Mouse (Mus musculus): ENCODE data around the gene Prex1. TPM values are rescaled to one million over a fixed set of nuclear protein-coding genes. Genes with fewer than 3 reads are reported as not detected.
A peak's percentile ranks its signal among the peaks of the same experiment; 100 is the strongest.

Prex1 gene
- polyA plus RNA-seq, 1 experiment from 2014 or later = 29.7 TPM

- Histone ChIP-seq H3K9ac (ENCODE audit: low read length) (no peak overlapping the region), H3K9me3 (ENCODE audit: control insufficient read depth, low read length) (no peaks in the 10 kb centered on the region), H3K27me3 (ENCODE audit: control insufficient read depth, insufficient read depth, low read length) (no peaks in the 10 kb centered on the region), H3K4me2 (ENCODE audit: low read depth, low read length, severe bottlenecking) (no peak overlapping the region), H3K4me3 (ENCODE audit: low read depth, low read length) (no peak overlapping the region), H3K36me3 (ENCODE audit: control insufficient read depth, insufficient read depth, low read length) (0 out of 2 replicates have a peak, but pooled peaks cover 5% of the 10 kb centered on the region), H3K27ac (ENCODE audit: low read depth, low read length) (no peak overlapping the region), H3K4me1 (replicated peaks; ENCODE audit: control insufficient read depth, insufficient read depth, low read length) (no peaks in the 10 kb centered on the region)
- 92% methylated on average over 3 of the region's 3 CpGs for WGBS
- ATAC-seq (replicated peaks; ENCODE audit: low FRiP score) (no peak), DNase-seq (ENCODE audit: low spot score) (peak; percentile 45)
Observed at GRCm38 (mm10) chr2:166703491-166703890, 10.1 kb downstream of the Prex1 start.

DNA sequence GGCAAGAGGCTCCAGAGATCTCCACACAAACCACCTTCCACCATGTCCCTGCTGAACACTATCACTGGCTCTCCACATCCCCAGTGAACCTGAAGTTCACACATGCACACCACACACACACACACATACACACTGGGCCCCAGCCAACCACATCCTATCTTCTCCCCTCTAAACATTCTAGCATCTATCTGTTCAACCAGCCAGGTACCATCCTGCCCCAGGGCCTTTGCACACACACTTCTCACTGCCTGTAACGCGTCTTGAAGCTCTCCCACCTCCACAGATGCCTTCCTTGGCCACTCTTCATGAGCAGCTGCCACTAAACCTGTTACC lies 11.6 kb downstream of the Prex1 start:
- no peak overlapping the region for H3K4me3 ChIP-seq (ENCODE audit: low read depth, low read length)
- H3K4me1 ChIP-seq (replicated peaks; ENCODE audit: control insufficient read depth, insufficient read depth, low read length) = no peaks in the 10 kb centered on the region
- H3K4me2 ChIP-seq (ENCODE audit: low read depth, low read length, severe bottlenecking) = no peak overlapping the region
- WGBS = 89% methylated on average over 2 of the region's 2 CpGs
- ATAC-seq (replicated peaks; ENCODE audit: low FRiP score) = no peak
- 0 out of 2 replicates have a peak, but pooled peaks cover 5% of the 10 kb centered on the region for H3K36me3 ChIP-seq (ENCODE audit: control insufficient read depth, insufficient read depth, low read length)
- H3K9me3 ChIP-seq (ENCODE audit: control insufficient read depth, low read length) = no peaks in the 10 kb centered on the region
- no peaks in the 10 kb centered on the region for H3K27me3 ChIP-seq (ENCODE audit: control insufficient read depth, insufficient read depth, low read length)
- H3K27ac ChIP-seq (ENCODE audit: low read depth, low read length) = no peak overlapping the region
- no peak for DNase-seq (ENCODE audit: low spot score)
- no peak overlapping the region for H3K9ac ChIP-seq (ENCODE audit: low read length)

- no peak overlapping the region for H3K4me3 ChIP-seq (ENCODE audit: low read depth, low read length)
- H3K36me3 ChIP-seq (ENCODE audit: control insufficient read depth, insufficient read depth, low read length) = 0 out of 2 replicates have a peak, but pooled peaks cover 5% of the 10 kb centered on the region
- no peaks in the 10 kb centered on the region for H3K9me3 ChIP-seq (ENCODE audit: control insufficient read depth, low read length)
- no peaks in the 10 kb centered on the region for H3K27me3 ChIP-seq (ENCODE audit: control insufficient read depth, insufficient read depth, low read length)
- no peak overlapping the region for H3K9ac ChIP-seq (ENCODE audit: low read length)
- no peak overlapping the region for H3K27ac ChIP-seq (ENCODE audit: low read depth, low read length)
- H3K4me1 ChIP-seq (replicated peaks; ENCODE audit: control insufficient read depth, insufficient read depth, low read length) = no peaks in the 10 kb centered on the region
- DNase-seq (ENCODE audit: low spot score) (no peak), ATAC-seq (replicated peaks; ENCODE audit: low FRiP score) (no peak)
- no peak overlapping the region for H3K4me2 ChIP-seq (ENCODE audit: low read depth, low read length, severe bottlenecking)
- WGBS = 78% methylated on average over 23 of the region's 23 CpGs
Observed at GRCm38 (mm10) chr2:166701248-166702112, 12.2 kb downstream of the Prex1 start.

DNA sequence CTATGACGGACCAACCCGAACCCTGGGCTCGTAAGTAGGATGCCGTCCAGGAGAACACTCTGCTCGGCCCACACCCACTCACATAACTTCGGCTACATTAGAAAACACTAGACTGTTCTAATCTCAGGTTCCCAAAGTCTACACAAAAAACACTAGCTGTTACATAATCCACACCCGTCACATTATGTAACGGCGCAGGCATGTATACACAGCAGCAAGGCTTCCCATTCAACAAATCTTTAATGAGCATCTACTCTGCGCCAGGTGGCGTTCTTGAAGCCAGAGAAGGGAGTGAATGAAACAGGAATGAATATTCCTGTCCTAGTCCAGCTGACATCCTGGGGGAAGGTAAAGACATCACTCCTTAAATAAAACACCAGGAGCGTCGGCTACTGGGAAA lies 12.9 kb downstream of the Prex1 start:
- Histone ChIP-seq H3K4me1 (replicated peaks; ENCODE audit: control insufficient read depth, insufficient read depth, low read length) (no peaks in the 10 kb centered on the region), H3K4me3 (ENCODE audit: low read depth, low read length) (no peak overlapping the region), H3K27me3 (ENCODE audit: control insufficient read depth, insufficient read depth, low read length) (no peaks in the 10 kb centered on the region), H3K9me3 (ENCODE audit: control insufficient read depth, low read length) (no peaks in the 10 kb centered on the region), H3K9ac (ENCODE audit: low read length) (no peak overlapping the region), H3K36me3 (ENCODE audit: control insufficient read depth, insufficient read depth, low read length) (0 out of 2 replicates have a peak, but pooled peaks cover 5% of the 10 kb centered on the region), H3K4me2 (ENCODE audit: low read depth, low read length, severe bottlenecking) (no peak overlapping the region), H3K27ac (ENCODE audit: low read depth, low read length) (no peak overlapping the region)
- 85% methylated on average over 13 of the region's 13 CpGs for WGBS
- no peak for ATAC-seq (replicated peaks; ENCODE audit: low FRiP score)
- DNase-seq (ENCODE audit: low spot score) = no peak

DNA sequence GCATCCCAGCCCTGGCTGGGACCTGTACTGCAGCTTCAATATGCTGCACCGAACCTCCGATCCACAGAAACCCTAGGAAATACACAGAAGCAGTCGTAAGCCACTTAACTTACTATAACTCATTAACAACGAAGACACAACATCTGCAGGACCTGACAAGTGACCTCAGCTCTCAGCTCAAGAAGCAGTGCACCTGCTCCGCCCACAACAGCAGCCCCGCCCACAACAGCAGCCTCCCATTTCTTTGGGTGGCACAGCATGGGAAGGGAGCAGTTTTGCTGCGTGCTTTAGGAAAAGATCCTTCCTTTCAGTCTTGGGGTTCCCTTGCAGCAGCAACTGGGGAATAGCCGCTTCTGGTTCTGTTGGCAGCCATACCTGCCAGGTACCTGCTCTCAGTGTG lies 13.5 kb downstream of the Prex1 start:
- Histone ChIP-seq H3K27ac (ENCODE audit: low read depth, low read length) (no peak overlapping the region), H3K36me3 (ENCODE audit: control insufficient read depth, insufficient read depth, low read length) (0 out of 2 replicates have a peak, but pooled peaks cover 1% of the 10 kb centered on the region)

DNA sequence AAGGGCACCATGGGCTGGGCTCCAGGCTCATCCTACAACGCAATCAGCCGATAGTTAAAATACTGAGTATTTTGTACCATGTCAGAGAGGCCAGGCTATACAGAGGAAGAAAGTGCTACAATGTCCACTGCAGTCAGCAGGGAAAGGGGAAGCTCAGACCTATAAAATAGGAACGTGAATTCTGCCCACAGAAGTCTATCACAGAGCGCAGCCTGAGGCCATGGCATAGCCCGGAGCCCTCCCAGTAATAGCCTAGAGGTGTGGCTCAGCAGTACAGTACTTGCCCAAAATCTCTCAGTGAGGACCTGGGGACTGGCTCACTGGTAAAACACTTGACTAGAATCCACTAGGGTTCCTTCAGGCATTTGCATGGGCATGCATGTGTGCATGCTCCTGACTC lies 14.1 kb downstream of the Prex1 start:
- Histone ChIP-seq H3K9me3 (ENCODE audit: control insufficient read depth, low read length) (no peaks in the 10 kb centered on the region), H3K9ac (ENCODE audit: low read length) (no peak overlapping the region), H3K4me1 (replicated peaks; ENCODE audit: control insufficient read depth, insufficient read depth, low read length) (no peaks in the 10 kb centered on the region), H3K4me2 (ENCODE audit: low read depth, low read length, severe bottlenecking) (no peak overlapping the region), H3K36me3 (ENCODE audit: control insufficient read depth, insufficient read depth, low read length) (no peaks in the 10 kb centered on the region), H3K27ac (ENCODE audit: low read depth, low read length) (no peak overlapping the region), H3K4me3 (ENCODE audit: low read depth, low read length) (no peak overlapping the region), H3K27me3 (ENCODE audit: control insufficient read depth, insufficient read depth, low read length) (no peaks in the 10 kb centered on the region)
- DNase-seq (ENCODE audit: low spot score) (no peak), ATAC-seq (replicated peaks; ENCODE audit: low FRiP score) (no peak)
- 90% methylated on average over 5 of the region's 5 CpGs for WGBS

More for the DNA sequence above, 13.5 kb downstream of the Prex1 start:
- Histone ChIP-seq H3K4me1 (replicated peaks; ENCODE audit: control insufficient read depth, insufficient read depth, low read length) (no peaks in the 10 kb centered on the region), H3K27me3 (ENCODE audit: control insufficient read depth, insufficient read depth, low read length) (no peaks in the 10 kb centered on the region), H3K9ac (ENCODE audit: low read length) (no peak overlapping the region), H3K9me3 (ENCODE audit: control insufficient read depth, low read length) (no peaks in the 10 kb centered on the region), H3K4me2 (ENCODE audit: low read depth, low read length, severe bottlenecking) (no peak overlapping the region), H3K4me3 (ENCODE audit: low read depth, low read length) (no peak overlapping the region)
- ATAC-seq (replicated peaks; ENCODE audit: low FRiP score) = no peak
- 53% methylated on average over 8 of the region's 8 CpGs for WGBS
- no peak for DNase-seq (ENCODE audit: low spot score)

DNA sequence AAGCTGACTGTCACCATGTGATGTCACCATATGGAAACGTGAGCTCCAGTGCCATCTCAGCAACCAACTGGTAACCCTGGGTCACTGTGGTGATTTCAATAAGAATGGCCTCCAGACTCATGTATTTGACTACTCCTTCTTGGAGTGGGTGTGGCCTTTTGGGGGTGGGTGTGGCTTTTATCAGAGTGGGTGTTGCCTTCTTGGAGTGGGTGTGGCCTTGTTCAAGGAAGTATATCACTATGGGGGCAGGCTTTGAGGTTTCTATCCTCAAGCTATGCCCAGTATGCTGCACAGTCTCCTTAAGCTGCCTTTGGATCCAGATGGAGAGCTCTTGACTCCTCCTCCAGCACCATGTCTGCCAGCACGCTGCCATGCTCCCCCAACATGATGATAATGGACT lies 19.0 kb downstream of the Prex1 start:
- ATAC-seq (replicated peaks; ENCODE audit: low FRiP score) (no peak), DNase-seq (ENCODE audit: low spot score) (no peak)
- H3K9me3 ChIP-seq (ENCODE audit: control insufficient read depth, low read length) = no peaks in the 10 kb centered on the region
- no peaks in the 10 kb centered on the region for H3K36me3 ChIP-seq (ENCODE audit: control insufficient read depth, insufficient read depth, low read length)
- H3K4me2 ChIP-seq (ENCODE audit: low read depth, low read length, severe bottlenecking) = no peak overlapping the region
- no peak overlapping the region for H3K4me3 ChIP-seq (ENCODE audit: low read depth, low read length)
- H3K4me1 ChIP-seq (replicated peaks; ENCODE audit: control insufficient read depth, insufficient read depth, low read length) = peaks cover 8% of the 10 kb centered on the region
- 93% methylated on average over 2 of the region's 2 CpGs for WGBS
- no peak overlapping the region for H3K27ac ChIP-seq (ENCODE audit: low read depth, low read length)
- no peak overlapping the region for H3K9ac ChIP-seq (ENCODE audit: low read length)
- no peaks in the 10 kb centered on the region for H3K27me3 ChIP-seq (ENCODE audit: control insufficient read depth, insufficient read depth, low read length)

- no peak overlapping the region for H3K4me3 ChIP-seq (ENCODE audit: low read depth, low read length)
Observed at GRCm38 (mm10) chr2:166693394-166693793, 20.2 kb downstream of the Prex1 start.

More at GRCm38 (mm10) chr2:166693394-166693793, 20.2 kb downstream of the Prex1 start:
- Histone ChIP-seq H3K4me2 (ENCODE audit: low read depth, low read length, severe bottlenecking) (no peak overlapping the region), H3K9me3 (ENCODE audit: control insufficient read depth, low read length) (no peaks in the 10 kb centered on the region), H3K27me3 (ENCODE audit: control insufficient read depth, insufficient read depth, low read length) (no peaks in the 10 kb centered on the region), H3K27ac (ENCODE audit: low read depth, low read length) (no peak overlapping the region), H3K9ac (ENCODE audit: low read length) (no peak overlapping the region), H3K4me1 (replicated peaks; ENCODE audit: control insufficient read depth, insufficient read depth, low read length) (peaks cover 8% of the 10 kb centered on the region), H3K36me3 (ENCODE audit: control insufficient read depth, insufficient read depth, low read length) (no peaks in the 10 kb centered on the region)
- no peak for DNase-seq (ENCODE audit: low spot score)
- 89% methylated on average over 4 of the region's 4 CpGs for WGBS
- ATAC-seq (replicated peaks; ENCODE audit: low FRiP score) = no peak

Data from forebrain, embryonic 11.5 days (tissue).